1 mouse cellular context compared by ENCODE assay signal in the genomic region with DNA sequence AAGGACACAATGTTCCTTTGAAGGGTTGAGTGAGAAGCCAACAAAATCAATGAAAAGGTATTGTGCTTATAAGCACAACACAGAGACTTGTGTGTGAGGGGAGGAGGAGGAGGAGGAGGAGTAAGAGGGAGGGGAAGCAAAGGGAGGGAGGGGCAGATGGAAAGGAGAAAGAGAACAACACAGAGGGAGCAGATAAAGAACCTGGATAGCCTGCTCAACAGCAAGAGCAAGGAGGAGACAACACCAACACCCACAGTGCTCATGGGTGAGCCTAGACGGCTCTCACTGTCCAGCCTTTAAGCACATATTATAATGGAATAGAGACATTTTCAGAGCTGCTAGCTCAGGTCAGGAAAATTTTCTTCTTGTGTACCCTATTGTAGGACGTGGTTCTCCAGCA.
TF ChIP-seq lines count a peak whose summit lies in the region.

No protein-coding gene starts in this region.

TF ChIP-seq in MEL, 35 proteins besides CTCF, POLR2A, EP300 and RAD21:
- TF ChIP-seq BHLHE40 (IDR thresholded peaks at IDR 0.05; ENCODE audit: borderline replicate concordance, low read depth, low read length) = no peak
- no peak for TF ChIP-seq MAZ (IDR thresholded peaks at IDR 0.05; ENCODE audit: low read depth, low read length)
- no peak for TF ChIP-seq KAT2A (conservative IDR thresholded peaks at IDR 0.05; ENCODE audit: low read depth, low read length)
